Mouse (Mus musculus) bone marrow macrophage, adult 2 months (primary cell): ENCODE data around the gene Pld1. TPM values are rescaled to one million over a fixed set of nuclear protein-coding genes. Genes with fewer than 3 reads are reported as not detected.

ENCODE experiments used
- H3K27ac ChIP-seq: 2 replicates; pipeline ENCODE4 v1.5.1; 2012; ENCODE audit warnings: low read depth, low read length; ENCODE audit not compliant: insufficient read depth
- H3K4me1 ChIP-seq: 2 replicates; pipeline ENCODE4 v1.6.1; 2012; ENCODE audit warnings: low read length; ENCODE audit not compliant: control insufficient read depth, insufficient read depth
- H3K4me3 ChIP-seq: 2 replicates; pipeline ENCODE4 v1.5.1; 2012; ENCODE audit warnings: mild to moderate bottlenecking, low read length, moderate library complexity; ENCODE audit not compliant: insufficient read depth
- CTCF ChIP-seq: IDR thresholded peaks from 2 replicates; pipeline ENCODE4 v1.5.1; 2012; ENCODE audit warnings: low read depth, mild to moderate bottlenecking, low read length, moderate library complexity
- POLR2A ChIP-seq: IDR thresholded peaks from 2 replicates; pipeline ENCODE4 v1.6.1; 2012; ENCODE audit warnings: mild to moderate bottlenecking, low read depth, low read length, borderline replicate concordance
- polyA plus RNA-seq: library from polyadenylated mRNA; stranded (reverse); fragments of >200 nt; gene quantifications from 2 replicates; pipeline ENCODE4 v1.2.4, GENCODE M21; 2012; ENCODE audit not compliant: missing spikeins, insufficient read depth, insufficient read length

Pld1 gene
- polyA plus RNA-seq, 1 experiment: 16.2 TPM

GRCm38 (mm10) chr3:27909016-27909415 lies 29.5 kb upstream of the Pld1 start:
- Histone ChIP-seq H3K4me3 (no peak overlapping the region), H3K27ac (no peak overlapping the region), H3K4me1 (no peaks in the 10 kb centered on the region)
- TF ChIP-seq POLR2A (no peak), CTCF (no peak)

- no peak overlapping the region for H3K27ac ChIP-seq
- H3K4me1 ChIP-seq: no peaks in the 10 kb centered on the region
- no peak for TF ChIP-seq CTCF
- TF ChIP-seq POLR2A: no peak
- H3K4me3 ChIP-seq: no peak overlapping the region
These were observed 19.6 kb upstream of the Pld1 start for GRCm38 (mm10) chr3:27918656-27919436.

GRCm38 (mm10) chr3:27921268-27922020 lies 17.1 kb upstream of the Pld1 start:
- TF ChIP-seq POLR2A (no peak), CTCF (no peak)
- Histone ChIP-seq H3K4me3 (no peak overlapping the region), H3K27ac (no peak overlapping the region), H3K4me1 (no peaks in the 10 kb centered on the region)

GRCm38 (mm10) chr3:27924037-27924436 lies 14.5 kb upstream of the Pld1 start:
- H3K27ac ChIP-seq: no peak overlapping the region
- H3K4me1 ChIP-seq: no peaks in the 10 kb centered on the region
- TF ChIP-seq POLR2A: no peak
- no peak for TF ChIP-seq CTCF
- H3K4me3 ChIP-seq: no peak overlapping the region

GRCm38 (mm10) chr3:27929219-27929618 lies 9.3 kb upstream of the Pld1 start:
- H3K4me3 ChIP-seq: no peak overlapping the region
- TF ChIP-seq POLR2A (no peak), CTCF (no peak)
- no peak overlapping the region for H3K27ac ChIP-seq
- no peaks in the 10 kb centered on the region for H3K4me1 ChIP-seq

- peaks cover 6% of the 10 kb centered on the region; the same call in 1 of the 2 replicates for H3K4me1 ChIP-seq
- TF ChIP-seq CTCF (no peak), POLR2A (no peak)
- H3K4me3 ChIP-seq: no peak overlapping the region
- H3K27ac ChIP-seq: no peak overlapping the region
These were observed 6.1 kb upstream of the Pld1 start for GRCm38 (mm10) chr3:27932391-27932790.

- no peak overlapping the region for H3K27ac ChIP-seq
- H3K4me3 ChIP-seq: no peak overlapping the region
- TF ChIP-seq POLR2A: no peak
- TF ChIP-seq CTCF: no peak
- peaks cover 20% of the 10 kb centered on the region for H3K4me1 ChIP-seq
These were observed 2.9 kb upstream of the Pld1 start for GRCm38 (mm10) chr3:27935644-27936043.

GRCm38 (mm10) chr3:27936731-27937130 lies 1.8 kb upstream of the Pld1 start:
- TF ChIP-seq CTCF (no peak), POLR2A (no peak)
- peaks cover 20% of the 10 kb centered on the region for H3K4me1 ChIP-seq
- no peak overlapping the region for H3K4me3 ChIP-seq

GRCm38 (mm10) chr3:27937144-27938110 lies 1.1 kb upstream of the Pld1 start:
- H3K27ac ChIP-seq: no peak overlapping the region
- no peak overlapping the region for H3K4me3 ChIP-seq
- peaks cover 20% of the 10 kb centered on the region for H3K4me1 ChIP-seq
- TF ChIP-seq CTCF (no peak), POLR2A (no peak)

More at GRCm38 (mm10) chr3:27936731-27937130, 1.8 kb upstream of the Pld1 start:
- no peak overlapping the region for H3K27ac ChIP-seq
